Mouse (Mus musculus) G1E (cell line): Measurements from ENCODE around the gene Kat6b. TPM values are rescaled to one million over a fixed set of nuclear protein-coding genes. Genes with fewer than 3 reads are reported as not detected.

Source experiments
- ATAC-seq: 2 replicates; pipeline ENCODE4 v1.8.0; 2016; ENCODE audit warnings: mild to moderate bottlenecking; ENCODE audit not compliant: insufficient number of reproducible peaks, poor library complexity, low FRiP score, severe bottlenecking; ENCODE audit errors: extremely low read depth
- DNase-seq: peaks from one replicate; pipeline ENCODE4 v3.0.0; 2012; ENCODE audit warnings: low spot score
- H3K27me3 ChIP-seq: 2 replicates; pipeline ENCODE4 v1.6.1; 2012; ENCODE audit warnings: mild to moderate bottlenecking, low read length, inconsistent platforms; ENCODE audit not compliant: insufficient read depth
- H3K36me3 ChIP-seq: replicated peaks from 2 replicates; pipeline ENCODE3; 2012; ENCODE audit warnings: mild to moderate bottlenecking, inconsistent platforms
- H3K4me1 ChIP-seq: 2 replicates; pipeline ENCODE4 v1.6.1; 2012; ENCODE audit warnings: low read depth, low read length, inconsistent platforms, mixed read lengths; ENCODE audit not compliant: insufficient read depth
- H3K4me3 ChIP-seq: 2 replicates; pipeline ENCODE4 v1.5.1; 2012; ENCODE audit warnings: low read depth, mild to moderate bottlenecking, inconsistent platforms, low read length, moderate library complexity, mixed read lengths
- H3K9me3 ChIP-seq: replicated peaks from 2 replicates; pipeline ENCODE4 v1.6.1; 2012; ENCODE audit warnings: inconsistent platforms
- CTCF ChIP-seq: IDR thresholded peaks from 2 replicates; pipeline ENCODE4 v1.5.1; 2012; ENCODE audit warnings: low read depth, low read length, inconsistent platforms, mixed read lengths
- GATA1 ChIP-seq: IDR thresholded peaks from 2 replicates; pipeline ENCODE4 v1.6.1; 2012; ENCODE audit warnings: borderline replicate concordance, low read length, inconsistent platforms, mixed read lengths
- GATA2 ChIP-seq: IDR thresholded peaks from 2 replicates; pipeline ENCODE4 v1.6.1; 2012; ENCODE audit warnings: low read depth, low read length, inconsistent platforms, borderline replicate concordance
- POLR2AphosphoS5 ChIP-seq: IDR thresholded peaks from 2 replicates; pipeline ENCODE4 v1.6.1; 2012; ENCODE audit warnings: low read depth, low read length, inconsistent platforms; ENCODE audit not compliant: insufficient replicate concordance
- TAL1 ChIP-seq: conservative IDR thresholded peaks from 2 replicates; pipeline ENCODE4 v1.6.1; 2012; ENCODE audit warnings: low read depth, low read length, inconsistent platforms, mixed read lengths
- polyA plus RNA-seq: library from polyadenylated mRNA; stranded (reverse); fragments of >175 nt; gene quantifications from 2 replicates; pipeline ENCODE4 v1.2.3, GENCODE M21; 2012
- total RNA-seq, 2 experiments: library from RNA; stranded (forward) in 1 of 2; stranded (reverse) in 1 of 2; fragments of 200-1000 nt in 1 of 2; fragments of >200 nt in 1 of 2; fragmentation: Nextera tagmentation in 1 of 2; gene quantifications; 2 replicates each; pipeline ENCODE4 v1.2.3; 2014 to 2017

The Kat6b gene
- total and polyA plus RNA-seq, 3 experiments = 4.1 to 56.7 (median 17.8) TPM

- TF ChIP-seq CTCF = no peak
- no peak for TF ChIP-seq GATA2
- TF ChIP-seq GATA1 = no peak
- Histone ChIP-seq H3K4me1 (no peaks in the 10 kb centered on the region), H3K27me3 (peaks cover 41% of the 10 kb centered on the region), H3K4me3 (no peak overlapping the region), H3K9me3 (no peaks in the 10 kb centered on the region), H3K36me3 (no peaks in the 10 kb centered on the region)
- DNase-seq = no peak
- no peak for ATAC-seq
Measured at GRCm38 (mm10) chr14:21702691-21703090, 221.5 kb downstream of the Kat6b start.

DNA sequence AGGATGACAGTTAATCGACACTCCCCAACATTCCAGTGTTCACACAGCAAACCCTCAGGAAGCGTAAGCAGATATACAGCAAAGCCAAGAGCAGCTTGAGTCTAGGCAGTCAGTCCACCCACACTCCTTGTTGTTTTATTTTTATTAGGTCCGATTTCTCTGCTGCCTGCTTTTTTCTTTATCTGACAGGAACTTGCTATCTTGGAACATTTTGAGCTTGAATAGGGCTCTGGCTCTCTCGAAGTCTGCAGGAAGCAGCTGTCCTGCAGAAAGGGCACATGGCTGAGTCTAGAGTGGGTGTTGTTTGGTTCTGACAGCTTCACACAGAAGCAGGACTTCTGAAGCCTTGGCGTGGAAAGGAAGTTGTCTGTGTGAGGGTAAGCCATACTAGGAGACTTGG, 222.0 kb downstream of the Kat6b start:
- H3K4me3 ChIP-seq = no peak overlapping the region
- no peak for ATAC-seq
- H3K4me1 ChIP-seq = no peaks in the 10 kb centered on the region
- no peak for DNase-seq
- H3K9me3 ChIP-seq = no peaks in the 10 kb centered on the region
- H3K36me3 ChIP-seq = no peaks in the 10 kb centered on the region
- H3K27me3 ChIP-seq = peaks cover 44% of the 10 kb centered on the region
- TF ChIP-seq CTCF (no peak), GATA2 (no peak), TAL1 (no peak), POLR2AphosphoS5 (no peak), GATA1 (no peak)

DNA sequence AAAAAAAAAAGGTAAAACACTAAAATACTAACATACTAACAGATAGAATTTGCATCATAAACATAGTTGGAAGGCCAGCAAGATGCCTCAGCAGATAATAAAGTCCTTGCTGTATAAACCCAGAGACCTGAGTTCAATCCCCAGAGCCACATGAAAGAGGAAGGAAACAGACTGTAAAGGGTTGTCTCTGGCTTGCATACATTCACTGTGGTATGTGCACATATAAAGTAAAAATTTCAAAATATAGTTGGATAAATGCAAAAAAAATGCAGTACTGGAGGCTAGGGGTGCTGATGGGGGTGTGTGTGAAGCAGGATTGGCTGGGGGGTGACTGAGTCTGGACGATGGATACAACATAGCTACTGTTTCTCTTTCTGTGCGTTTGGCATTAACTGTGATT, 224.2 kb downstream of the Kat6b start:
- TF ChIP-seq POLR2AphosphoS5 (no peak), GATA1 (no peak), CTCF (no peak), TAL1 (no peak), GATA2 (no peak)
- DNase-seq (no peak), ATAC-seq (no peak)
- no peaks in the 10 kb centered on the region for H3K36me3 ChIP-seq
- peaks cover 44% of the 10 kb centered on the region for H3K27me3 ChIP-seq
- H3K4me1 ChIP-seq = no peaks in the 10 kb centered on the region
- no peak overlapping the region for H3K4me3 ChIP-seq
- no peaks in the 10 kb centered on the region for H3K9me3 ChIP-seq

GRCm38 (mm10) chr14:21706759-21707571, 225.7 kb downstream of the Kat6b start:
- TF ChIP-seq TAL1 (no peak), POLR2AphosphoS5 (no peak), CTCF (no peak), GATA2 (no peak), GATA1 (no peak)
- DNase-seq (no peak), ATAC-seq (no peak)
- no peak overlapping the region for H3K4me3 ChIP-seq
- no peaks in the 10 kb centered on the region for H3K4me1 ChIP-seq
- peaks cover 38% of the 10 kb centered on the region for H3K27me3 ChIP-seq
- H3K9me3 ChIP-seq = no peaks in the 10 kb centered on the region
- H3K36me3 ChIP-seq = no peaks in the 10 kb centered on the region

DNA sequence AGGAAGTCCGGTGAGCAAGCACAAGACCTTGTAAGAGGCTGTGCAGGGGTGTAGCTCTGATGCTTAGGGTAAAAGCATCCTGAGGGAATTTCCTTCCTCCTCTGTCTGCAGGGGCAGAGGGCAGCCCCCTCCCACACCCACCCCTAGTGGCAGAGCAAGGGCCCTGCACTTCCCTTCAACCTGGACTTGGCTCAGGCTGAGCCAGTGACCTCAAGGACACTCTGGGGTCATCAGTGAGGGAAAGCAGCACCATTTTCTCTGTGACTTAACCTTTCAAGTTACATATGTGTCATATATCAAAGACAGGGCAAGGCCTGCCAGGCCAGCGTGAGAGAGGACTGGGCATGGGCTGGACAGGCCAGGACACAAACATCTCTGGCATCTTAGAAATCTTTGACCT, 228.3 kb downstream of the Kat6b start:
- Histone ChIP-seq H3K4me3 (no peak overlapping the region), H3K27me3 (peaks cover 45% of the 10 kb centered on the region), H3K4me1 (no peaks in the 10 kb centered on the region), H3K9me3 (no peaks in the 10 kb centered on the region), H3K36me3 (no peaks in the 10 kb centered on the region)
- TF ChIP-seq TAL1 = no peak
- no peak for TF ChIP-seq CTCF
- ATAC-seq (no peak), DNase-seq (no peak)

DNA sequence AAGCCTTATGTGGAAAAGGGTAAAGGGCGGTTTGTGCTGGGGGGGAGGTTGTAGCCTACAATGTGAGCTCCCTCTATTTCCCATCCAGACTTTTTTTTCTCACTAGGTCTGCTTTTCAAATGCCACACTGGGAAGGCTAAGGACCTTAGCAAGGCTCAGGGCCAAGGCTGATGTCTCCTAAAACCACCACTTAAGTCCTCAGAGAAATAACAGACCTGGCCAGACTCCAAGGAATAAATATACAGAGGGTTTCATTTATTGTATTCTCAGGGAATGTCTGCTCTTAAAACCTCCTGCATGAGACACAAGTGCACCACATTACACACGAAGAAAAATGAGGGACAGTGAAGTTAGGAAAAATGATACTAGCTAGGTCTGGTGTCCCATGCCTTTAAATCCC, 230.0 kb downstream of the Kat6b start:
- H3K36me3 ChIP-seq = no peaks in the 10 kb centered on the region
- ATAC-seq (no peak), DNase-seq (no peak)
- no peaks in the 10 kb centered on the region for H3K9me3 ChIP-seq
- TF ChIP-seq POLR2AphosphoS5 = no peak
- no peak for TF ChIP-seq CTCF
- TF ChIP-seq GATA1 = no peak
- TF ChIP-seq TAL1 = no peak
- TF ChIP-seq GATA2 = no peak
- H3K4me3 ChIP-seq = no peak overlapping the region
- peaks cover 54% of the 10 kb centered on the region for H3K27me3 ChIP-seq
- no peaks in the 10 kb centered on the region for H3K4me1 ChIP-seq
